Mouse (Mus musculus) CH12.LX (cell line): ENCODE results near the gene Imp4. TPM values are rescaled to one million over a fixed set of nuclear protein-coding genes. Genes with fewer than 3 reads are reported as not detected.

Experiments
- DNase-seq: peaks from one replicate; pipeline ENCODE4 v3.0.0-alpha.2; 2013; ENCODE audit errors: extremely low read depth
- H3K27ac ChIP-seq: 2 replicates; pipeline ENCODE4 v1.5.1; 2012; ENCODE audit warnings: low read depth, mild to moderate bottlenecking, control low read depth, moderate library complexity; ENCODE audit not compliant: insufficient read depth
- H3K27me3 ChIP-seq: replicated peaks from 2 replicates; pipeline ENCODE3; 2012; ENCODE audit warnings: inconsistent platforms
- H3K36me3 ChIP-seq, 2 experiments: replicated peaks in 1 of 2; 2 replicates each; pipeline versions ENCODE3 to v1.6.1; 2012; ENCODE audit warnings: inconsistent platforms in 1 of 2, low read length in 1 of 2, mild to moderate bottlenecking in 1 of 2, mixed read lengths in 1 of 2, moderate library complexity in 1 of 2; ENCODE audit not compliant: control insufficient read depth in 1 of 2, insufficient read depth in 1 of 2
- H3K4me1 ChIP-seq, 2 experiments: 2 replicates each; pipeline ENCODE4 v1.6.1; 2012; ENCODE audit warnings: inconsistent platforms in 1 of 2, moderate library complexity in 1 of 2; ENCODE audit not compliant: insufficient read depth in 2 of 2, control insufficient read depth in 1 of 2
- H3K4me2 ChIP-seq: 2 replicates; pipeline ENCODE4 v1.6.1; 2012; ENCODE audit warnings: low read depth, mild to moderate bottlenecking, control low read depth; ENCODE audit not compliant: poor library complexity, insufficient read depth, severe bottlenecking
- H3K4me3 ChIP-seq, 3 experiments: fragments of 150-350 bp in 1 of 3; sonication (generic) in 1 of 3; replicated peaks in 1 of 3; 2 replicates each; pipeline versions ENCODE3 to v1.5.1; 2011 to 2012; ENCODE audit warnings: low read depth in 2 of 3, low read length in 2 of 3, mild to moderate bottlenecking in 2 of 3, moderate library complexity in 2 of 3, control low read depth in 1 of 3, improper control_type of control experiment in 1 of 3, inconsistent platforms in 1 of 3, mixed read lengths in 1 of 3; ENCODE audit not compliant: poor library complexity in 1 of 3
- H3K79me2 ChIP-seq: replicated peaks from 2 replicates; pipeline ENCODE4 v1.6.1; 2012; ENCODE audit warnings: mild to moderate bottlenecking, moderate library complexity; ENCODE audit not compliant: control insufficient read depth, poor library complexity, insufficient read depth, severe bottlenecking; ENCODE audit errors: extremely low read depth
- H3K9ac ChIP-seq: 2 replicates; pipeline ENCODE4 v1.6.1; 2012; ENCODE audit warnings: low read depth, mild to moderate bottlenecking, control low read depth, moderate library complexity; ENCODE audit not compliant: insufficient read depth
- H3K9me3 ChIP-seq: replicated peaks from 2 replicates; pipeline ENCODE3; 2012; ENCODE audit warnings: low read length, inconsistent platforms, mixed read lengths
- BHLHE40 ChIP-seq: IDR thresholded peaks from 2 replicates; pipeline ENCODE4 v1.6.1; 2011; ENCODE audit warnings: mild to moderate bottlenecking, low read depth, low read length, improper control_type of control experiment
- CHD1 ChIP-seq: IDR thresholded peaks from 2 replicates; pipeline ENCODE4 v1.6.1; 2012; ENCODE audit warnings: low read depth, low read length, improper control_type of control experiment, inconsistent platforms
- CHD2 ChIP-seq: IDR thresholded peaks from 2 replicates; pipeline ENCODE4 v1.6.1; 2011; ENCODE audit warnings: low read length, improper control_type of control experiment
- EP300 ChIP-seq: IDR thresholded peaks from 2 replicates; pipeline ENCODE4 v1.6.1; 2011; ENCODE audit warnings: low read length, improper control_type of control experiment
- ETS1 ChIP-seq: conservative IDR thresholded peaks from 2 replicates; pipeline ENCODE4 v1.6.1; 2012; ENCODE audit warnings: low read depth, mild to moderate bottlenecking, inconsistent platforms, low read length, improper control_type of control experiment, moderate library complexity
- GABPA ChIP-seq: IDR thresholded peaks from 2 replicates; pipeline ENCODE4 v1.6.1; 2012; ENCODE audit warnings: low read depth, low read length, improper control_type of control experiment, inconsistent platforms; ENCODE audit not compliant: insufficient replicate concordance
- HCFC1 ChIP-seq: IDR thresholded peaks from 2 replicates; pipeline ENCODE4 v1.6.1; 2012; ENCODE audit warnings: low read depth, mild to moderate bottlenecking, inconsistent platforms, low read length, improper control_type of control experiment
- IRF4 ChIP-seq: IDR thresholded peaks from 2 replicates; pipeline ENCODE4 v1.6.1; 2014; ENCODE audit warnings: low read depth, mild to moderate bottlenecking, inconsistent platforms, low read length, improper control_type of control experiment
- MAFK ChIP-seq: IDR thresholded peaks from 2 replicates; pipeline ENCODE4 v1.6.1; 2011; ENCODE audit warnings: low read length, improper control_type of control experiment; ENCODE audit not compliant: insufficient replicate concordance
- MAX ChIP-seq: IDR thresholded peaks from 2 replicates; pipeline ENCODE4 v1.6.1; 2011; ENCODE audit warnings: low read length, improper control_type of control experiment
- MAZ ChIP-seq: IDR thresholded peaks from 2 replicates; pipeline ENCODE4 v1.6.1; 2012; ENCODE audit warnings: low read depth, mild to moderate bottlenecking, inconsistent platforms, low read length, improper control_type of control experiment, moderate library complexity
- MXI1 ChIP-seq: IDR thresholded peaks from 2 replicates; pipeline ENCODE4 v1.6.1; 2011; ENCODE audit warnings: mild to moderate bottlenecking, low read depth, low read length, improper control_type of control experiment
- MYC ChIP-seq: IDR thresholded peaks from 2 replicates; pipeline ENCODE4 v1.6.1; 2011; ENCODE audit warnings: low read depth, mild to moderate bottlenecking, improper control_type of control experiment, low read length
- NELFE ChIP-seq: IDR thresholded peaks from 2 replicates; pipeline ENCODE4 v1.6.1; 2011; ENCODE audit warnings: low read depth, low read length, improper control_type of control experiment
- NRF1 ChIP-seq: IDR thresholded peaks from 2 replicates; pipeline ENCODE4 v1.6.1; 2014; ENCODE audit warnings: low read depth, mild to moderate bottlenecking, inconsistent platforms, low read length, improper control_type of control experiment, moderate library complexity
- RAD21 ChIP-seq: IDR thresholded peaks from 2 replicates; pipeline ENCODE4 v1.6.1; 2011; ENCODE audit warnings: low read depth, mild to moderate bottlenecking, low read length, improper control_type of control experiment, moderate library complexity
- RCOR1 ChIP-seq: conservative IDR thresholded peaks from 2 replicates; pipeline ENCODE4 v1.6.1; 2012; ENCODE audit warnings: low read depth, mild to moderate bottlenecking, inconsistent platforms, low read length, improper control_type of control experiment
- TCF12 ChIP-seq: IDR thresholded peaks from 2 replicates; pipeline ENCODE4 v1.6.1; 2014; ENCODE audit warnings: low read depth, mild to moderate bottlenecking, inconsistent platforms, low read length, improper control_type of control experiment
- USF2 ChIP-seq: conservative IDR thresholded peaks from 2 replicates; pipeline ENCODE4 v1.6.1; 2011; ENCODE audit warnings: low read depth, low read length, improper control_type of control experiment
- ZMIZ1 ChIP-seq: IDR thresholded peaks from 2 replicates; pipeline ENCODE4 v1.6.1; 2012; ENCODE audit warnings: low read depth, mild to moderate bottlenecking, inconsistent platforms, low read length, improper control_type of control experiment
- ZNF384 ChIP-seq: IDR thresholded peaks from 2 replicates; pipeline ENCODE4 v1.6.1; 2012; ENCODE audit warnings: low read depth, low read length, improper control_type of control experiment, inconsistent platforms
- dilution Hi-C: fragments of 300-500 bp; cut with MboI; formaldehyde crosslinking; loops from 2 replicates; pipeline ENCODE4 v1.14.3; 2020; ENCODE audit warnings: low sequenced_read_pairs; ENCODE audit not compliant: extremely low pct_unique_long_range_greater_than_20kb, extremely low pct_ligation_motif_present
- in situ Hi-C: fragments of 300-500 bp; cut with MboI; formaldehyde crosslinking; loops from 3 replicates; pipeline ENCODE4 v1.14.3; 2019; ENCODE audit warnings: low sequenced_read_pairs, low pct_ligation_motif_present, low pct_unique_long_range_greater_than_20kb, mixed read lengths
- polyA plus RNA-seq: library from polyadenylated mRNA; unstranded; fragments of >175 nt; gene quantifications from 2 replicates; pipeline ENCODE4 v1.2.1, GENCODE M21; 2012; ENCODE audit warnings: low read depth; ENCODE audit not compliant: insufficient read length
- total RNA-seq, 2 experiments: library from RNA; depleted of rRNA; stranded (reverse); fragments of 300-350 nt in 1 of 2; fragments of >200 nt in 1 of 2; gene quantifications; 2 replicates each; pipeline ENCODE4 v1.2.3; 2012 to 2014

The Imp4 gene
- total and polyA plus RNA-seq, 3 experiments: 91.0 to 199 (median 107) TPM

DNA sequence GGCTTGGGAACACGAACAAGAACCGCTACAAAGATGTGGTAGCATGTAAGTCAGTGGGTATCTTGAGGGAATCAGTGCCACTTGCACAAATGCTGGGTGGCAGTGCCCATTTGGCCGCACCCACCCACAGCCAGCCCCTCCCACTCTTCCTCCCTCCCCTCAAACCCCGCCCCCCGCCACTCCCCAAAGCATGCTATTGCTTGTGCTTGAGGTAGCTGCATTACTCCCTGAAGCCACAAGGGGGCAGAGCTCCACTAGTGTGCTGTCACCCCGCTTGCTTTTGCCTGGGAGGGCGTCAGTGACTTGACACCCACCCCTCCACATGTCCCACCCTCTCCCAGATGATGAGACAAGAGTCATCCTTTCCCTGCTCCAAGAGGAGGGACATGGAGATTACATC lies 23.1 kb downstream of the Imp4 start (continued):
- TF ChIP-seq NRF1 (no peak), MXI1 (no peak), EP300 (no peak), RCOR1 (no peak), RAD21 (peak; percentile 61)

- Histone ChIP-seq H3K4me2 (peak overlapping the region; percentile 60), H3K27me3 (peaks cover 1% of the 10 kb centered on the region), H3K9ac (no peak overlapping the region; the same call in 1 of the 2 replicates), H3K79me2 (no peaks in the 10 kb centered on the region), H3K9me3 (no peaks in the 10 kb centered on the region), H3K36me3 (no peaks in the 10 kb centered on the region), H3K4me1 (peaks cover 27 to 61% of the 10 kb centered on the region in 2 experiments), H3K4me3 (peak overlapping the region in 2 of 3 experiments; percentile 24 to 29), H3K27ac (peak overlapping the region; percentile 68)
- dilution Hi-C loops: no loop called here
- no peak for DNase-seq
- in situ Hi-C loops: no loop called here
- 0 out of 2 replicates have a peak, but pooled peaks have one; percentile 52 for TF ChIP-seq MAZ
- no peak for TF ChIP-seq USF2
- TF ChIP-seq CHD2: peak; percentile 44; the same call in 1 of the 2 replicates
- no peak for TF ChIP-seq GABPA
- TF ChIP-seq MYC: no peak; the same call in 1 of the 2 replicates
- peak; percentile 74 for TF ChIP-seq MAX
- no peak for TF ChIP-seq ZMIZ1
- peak; percentile 41; the same call in 1 of the 2 replicates for TF ChIP-seq MAFK
- TF ChIP-seq BHLHE40: peak; percentile 96
- peak; percentile 18; the same call in 1 of the 2 replicates for TF ChIP-seq NELFE
- TF ChIP-seq CHD1: no peak
- peak; percentile 43; the same call in 1 of the 2 replicates for TF ChIP-seq MXI1
- TF ChIP-seq IRF4: peak; percentile 61; the same call in 1 of the 2 replicates
- peak; percentile 32 for TF ChIP-seq ETS1
- no peak for TF ChIP-seq TCF12
- peak; percentile 95 for TF ChIP-seq ZNF384
- TF ChIP-seq HCFC1: no peak; the same call in 1 of the 2 replicates
- TF ChIP-seq RCOR1: no peak; the same call in 1 of the 2 replicates
Observed at GRCm38 (mm10) chr1:34464310-34464817, 24.7 kb downstream of the Imp4 start.
